Mouse (Mus musculus) small intestine, adult 2 months (tissue): ENCODE data around the gene Srebf1.

Experiments
- CTCF ChIP-seq: fragments of 200-500 bp; IDR thresholded peaks from 2 replicates; pipeline ENCODE4 v1.5.1; 2012; ENCODE audit warnings: low read depth, mild to moderate bottlenecking, control low read depth, inconsistent platforms, low read length, moderate library complexity, mixed read lengths; ENCODE audit not compliant: insufficient replicate concordance, insufficient read length; ENCODE audit errors: extremely low read depth
- POLR2A ChIP-seq: fragments of 200-500 bp; IDR thresholded peaks from 2 replicates; pipeline ENCODE4 v1.6.1; 2012; ENCODE audit warnings: low read depth, mild to moderate bottlenecking, control low read depth, inconsistent platforms, low read length, moderate library complexity

- no peak for TF ChIP-seq CTCF
- no peak for TF ChIP-seq POLR2A
These were observed 34.0 kb downstream of the Srebf1 start for GRCm38 (mm10) chr11:60188275-60188853.
